Mouse (Mus musculus) E14TG2a.4 (cell line): Measurements from ENCODE around the gene Gxylt2.

Source experiments
- H3K27me3 ChIP-seq: 2 replicates; pipeline ENCODE4 v1.6.1; 2014; ENCODE audit warnings: low read length, control low read depth; ENCODE audit not compliant: insufficient read depth
- H3K36me3 ChIP-seq: 2 replicates; pipeline ENCODE4 v1.6.1; 2014; ENCODE audit warnings: low read length, control low read depth; ENCODE audit not compliant: insufficient read depth
- H3K4me1 ChIP-seq: replicated peaks from 2 replicates; pipeline ENCODE4 v1.6.1; 2014; ENCODE audit warnings: low read depth, low read length, control low read depth
- H3K4me3 ChIP-seq: replicated peaks from 2 replicates; pipeline ENCODE4 v1.5.1; 2014; ENCODE audit warnings: mild to moderate bottlenecking, low read length
- H3K9me3 ChIP-seq: 2 replicates; pipeline ENCODE4 v1.6.1; 2014; ENCODE audit warnings: low read length, control low read depth
- CTCF ChIP-seq: conservative IDR thresholded peaks from 2 replicates; pipeline ENCODE4 v1.5.1; 2014; ENCODE audit warnings: low read length
- NANOG ChIP-seq: IDR thresholded peaks from 2 replicates; pipeline ENCODE4 v1.6.1; 2014; ENCODE audit warnings: borderline replicate concordance, low read length, mixed read lengths
- POU5F1 ChIP-seq: IDR thresholded peaks from 2 replicates; pipeline ENCODE4 v1.6.1; 2014; ENCODE audit warnings: low read length, borderline replicate concordance

Gxylt2 gene

GRCm38 (mm10) chr6:100831751-100832150, 127.2 kb downstream of the Gxylt2 start:
- H3K36me3 ChIP-seq, result peaks cover 21% of the 10 kb centered on the region
- H3K27me3 ChIP-seq, result peaks cover 8% of the 10 kb centered on the region; the same call in 1 of the 2 replicates
- TF ChIP-seq CTCF, result no peak
- TF ChIP-seq NANOG, result no peak
- no peak for TF ChIP-seq POU5F1
- H3K4me3 ChIP-seq, result no peak overlapping the region
- peaks cover 23% of the 10 kb centered on the region for H3K4me1 ChIP-seq
- no peaks in the 10 kb centered on the region for H3K9me3 ChIP-seq

- peaks cover 38% of the 10 kb centered on the region for H3K4me1 ChIP-seq
- peaks cover 37% of the 10 kb centered on the region for H3K36me3 ChIP-seq
- peaks cover 8% of the 10 kb centered on the region; the same call in 1 of the 2 replicates for H3K27me3 ChIP-seq
- peak within 1 kb of the TSS; percentile 88 for H3K4me3 ChIP-seq
- no peak for TF ChIP-seq POU5F1
- TF ChIP-seq CTCF, result no peak
- TF ChIP-seq NANOG, result no peak
- H3K9me3 ChIP-seq, result no peaks in the 10 kb centered on the region
Observed at GRCm38 (mm10) chr6:100833355-100833754, 128.8 kb downstream of the Gxylt2 start, which contains the start of gene Ppp4r2. Ppp4r2 (plus strand) TSS chr6:100833622.

GRCm38 (mm10) chr6:100833811-100834481, 129.4 kb downstream of the Gxylt2 start:
- peaks cover 38% of the 10 kb centered on the region for H3K4me1 ChIP-seq
- H3K27me3 ChIP-seq, result peaks cover 8% of the 10 kb centered on the region; the same call in 1 of the 2 replicates
- TF ChIP-seq CTCF, result 0 out of 2 replicates have a peak, but pooled peaks have one; percentile 11
- TF ChIP-seq POU5F1, result no peak
- no peaks in the 10 kb centered on the region for H3K9me3 ChIP-seq
- peaks cover 43% of the 10 kb centered on the region for H3K36me3 ChIP-seq
- peak overlapping the region; percentile 88 for H3K4me3 ChIP-seq

- peak overlapping the region; percentile 88 for H3K4me3 ChIP-seq
- peaks cover 43% of the 10 kb centered on the region for H3K4me1 ChIP-seq
- TF ChIP-seq NANOG (no peak), CTCF (no peak), POU5F1 (no peak)
- peaks cover 50% of the 10 kb centered on the region for H3K36me3 ChIP-seq
- peaks cover 8% of the 10 kb centered on the region; the same call in 1 of the 2 replicates for H3K27me3 ChIP-seq
- no peaks in the 10 kb centered on the region for H3K9me3 ChIP-seq
Observed at GRCm38 (mm10) chr6:100834489-100835160, 130.1 kb downstream of the Gxylt2 start.

GRCm38 (mm10) chr6:100845058-100845457, 140.5 kb downstream of the Gxylt2 start:
- Histone ChIP-seq H3K4me3 (no peak overlapping the region), H3K36me3 (peaks cover 89% of the 10 kb centered on the region), H3K9me3 (no peaks in the 10 kb centered on the region), H3K27me3 (no peaks in the 10 kb centered on the region), H3K4me1 (peaks cover 67% of the 10 kb centered on the region)
- TF ChIP-seq POU5F1, result no peak
- TF ChIP-seq CTCF, result no peak
- no peak for TF ChIP-seq NANOG

GRCm38 (mm10) chr6:100847264-100847663, 142.7 kb downstream of the Gxylt2 start:
- Histone ChIP-seq H3K9me3 (no peaks in the 10 kb centered on the region), H3K4me3 (no peak overlapping the region), H3K36me3 (peaks cover 88% of the 10 kb centered on the region), H3K4me1 (peaks cover 76% of the 10 kb centered on the region), H3K27me3 (no peaks in the 10 kb centered on the region)
- TF ChIP-seq CTCF, result no peak
- no peak for TF ChIP-seq NANOG
- TF ChIP-seq POU5F1, result no peak

- Histone ChIP-seq H3K4me1 (peaks cover 69% of the 10 kb centered on the region), H3K36me3 (peaks cover 82% of the 10 kb centered on the region), H3K9me3 (no peaks in the 10 kb centered on the region), H3K27me3 (no peaks in the 10 kb centered on the region), H3K4me3 (no peak overlapping the region)
- TF ChIP-seq POU5F1 (no peak), CTCF (no peak), NANOG (no peak)
Observed at GRCm38 (mm10) chr6:100848682-100849375, 144.3 kb downstream of the Gxylt2 start.

- Histone ChIP-seq H3K9me3 (no peaks in the 10 kb centered on the region), H3K27me3 (no peaks in the 10 kb centered on the region), H3K4me3 (no peak overlapping the region), H3K4me1 (peaks cover 60% of the 10 kb centered on the region), H3K36me3 (peaks cover 82% of the 10 kb centered on the region)
- TF ChIP-seq NANOG (no peak), CTCF (no peak), POU5F1 (no peak)
Observed at GRCm38 (mm10) chr6:100850671-100851081, 146.1 kb downstream of the Gxylt2 start.

- peaks cover 56% of the 10 kb centered on the region for H3K4me1 ChIP-seq
- TF ChIP-seq CTCF (no peak), NANOG (no peak), POU5F1 (no peak)
- no peak overlapping the region for H3K4me3 ChIP-seq
- no peaks in the 10 kb centered on the region for H3K9me3 ChIP-seq
- no peaks in the 10 kb centered on the region for H3K27me3 ChIP-seq
- H3K36me3 ChIP-seq, result peaks cover 80% of the 10 kb centered on the region
Observed at GRCm38 (mm10) chr6:100851083-100851482, 146.5 kb downstream of the Gxylt2 start.
